Mouse (Mus musculus) midbrain, postnatal 0 days (tissue): Measurements from ENCODE around the gene Mphosph8. TPM values are rescaled to one million over a fixed set of nuclear protein-coding genes. Genes with fewer than 3 reads are reported as not detected.

Experiments used
- ATAC-seq: fragments of 200-750 bp; cut with Nextera tagmentation; 2 replicates; pipeline ENCODE4 v1.8.0; 2017; ENCODE audit warnings: moderate number of reproducible peaks, mild to moderate bottlenecking, moderate TSS enrichment, moderate library complexity; ENCODE audit not compliant: low FRiP score
- DNase-seq: peaks from one replicate; pipeline ENCODE4 v3.0.0-alpha.2; 2015; ENCODE audit warnings: low spot score
- H3K27ac ChIP-seq: fragments of 300-500 bp; sonication (generic); 2 replicates; pipeline ENCODE4 v1.5.1; 2014; ENCODE audit warnings: low read depth, mild to moderate bottlenecking, low read length, mixed read lengths
- H3K27me3 ChIP-seq: fragments of 300-500 bp; sonication (generic); 2 replicates; pipeline ENCODE4 v1.6.1; 2014; ENCODE audit warnings: low read length, control low read depth, mixed read lengths; ENCODE audit not compliant: insufficient read depth
- H3K36me3 ChIP-seq: fragments of 300-500 bp; sonication (generic); 2 replicates; pipeline ENCODE4 v1.6.1; 2014; ENCODE audit warnings: low read length, control low read depth, mixed read lengths; ENCODE audit not compliant: insufficient read depth
- H3K4me1 ChIP-seq: fragments of 300-500 bp; sonication (generic); 2 replicates; pipeline ENCODE4 v1.6.1; 2014; ENCODE audit warnings: mild to moderate bottlenecking, control low read depth, antibody characterized with exemption, low read length, mixed read lengths; ENCODE audit not compliant: insufficient read depth
- H3K4me2 ChIP-seq: fragments of 300-500 bp; sonication (generic); 2 replicates; pipeline ENCODE4 v1.6.1; 2014; ENCODE audit warnings: low read depth, mild to moderate bottlenecking, low read length, mixed read lengths; ENCODE audit not compliant: poor library complexity, severe bottlenecking
- H3K4me3 ChIP-seq: fragments of 300-500 bp; sonication (generic); 2 replicates; pipeline ENCODE4 v1.5.1; 2014; ENCODE audit warnings: low read depth, mild to moderate bottlenecking, low read length, moderate library complexity
- H3K9ac ChIP-seq: fragments of 300-500 bp; sonication (generic); replicated peaks from 2 replicates; pipeline ENCODE4 v1.6.1; 2014; ENCODE audit warnings: mild to moderate bottlenecking, low read length, moderate library complexity, mixed read lengths; ENCODE audit not compliant: poor library complexity, severe bottlenecking
- H3K9me3 ChIP-seq: fragments of 300-500 bp; sonication (generic); 2 replicates; pipeline ENCODE4 v1.6.1; 2016; ENCODE audit warnings: low read length, control low read depth
- CTCF ChIP-seq: IDR thresholded peaks from 2 replicates; pipeline ENCODE4 v1.5.1; 2016; ENCODE audit warnings: antibody characterized with exemption, mild to moderate bottlenecking
- WGBS: fragments of 180-500 bp; shearing (Covaris S2); extraction: QIAGEN DNeasy Blood & Tissue Kit; methylation state at CpG from one replicate; pipeline ENCODE4 v1.1.7; 2014; 5-methylcytosine and 5-hydroxymethylcytosine counted together
- polyA plus RNA-seq: library from polyadenylated mRNA; unstranded; fragments of >200 nt; fragmentation: Nextera tagmentation; extraction: Ambion mirVana; gene quantifications from 2 replicates; pipeline ENCODE4 v1.2.1, GENCODE M21; 2015
- total RNA-seq: library from RNA; depleted of rRNA; stranded (reverse); fragments of >200 nt; gene quantifications from 2 replicates; pipeline ENCODE4 v1.2.3, GENCODE M21; 2014

The Mphosph8 gene
- total and polyA plus RNA-seq, 2 experiments from 2014 or later = 12.2 to 38.7 TPM

DNA sequence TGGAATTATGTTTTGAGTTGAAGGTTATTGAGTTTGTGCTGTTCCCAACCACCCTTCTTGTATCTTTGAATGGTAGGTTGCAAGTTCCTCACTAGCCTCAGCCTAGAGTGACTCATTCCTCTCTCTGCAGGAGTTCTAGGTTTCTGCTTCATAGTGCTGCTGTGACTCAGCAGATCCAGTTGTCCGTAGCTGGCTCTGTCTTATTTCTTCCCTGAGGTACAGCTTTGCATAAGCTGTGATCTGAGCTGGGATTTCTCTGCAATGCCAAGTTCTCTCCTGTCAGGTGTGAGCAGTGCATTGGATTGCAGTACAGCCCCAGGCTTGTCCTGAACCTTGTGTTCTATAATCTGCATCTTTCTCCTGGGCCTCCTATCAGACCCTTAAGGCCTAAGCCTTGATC lies 21.7 kb downstream of the Mphosph8 start:
- no peak for TF ChIP-seq CTCF
- no peak overlapping the region for H3K9ac ChIP-seq
- no peaks in the 10 kb centered on the region for H3K27me3 ChIP-seq
- ATAC-seq (no peak), DNase-seq (no peak)
- H3K27ac ChIP-seq = no peak overlapping the region
- H3K36me3 ChIP-seq = peaks cover 66% of the 10 kb centered on the region
- no peak overlapping the region for H3K4me2 ChIP-seq
- no peak overlapping the region for H3K4me3 ChIP-seq
- no peaks in the 10 kb centered on the region for H3K4me1 ChIP-seq
- H3K9me3 ChIP-seq = no peaks in the 10 kb centered on the region
- WGBS = 62% methylated on average over 1 of the region's 1 CpGs

DNA sequence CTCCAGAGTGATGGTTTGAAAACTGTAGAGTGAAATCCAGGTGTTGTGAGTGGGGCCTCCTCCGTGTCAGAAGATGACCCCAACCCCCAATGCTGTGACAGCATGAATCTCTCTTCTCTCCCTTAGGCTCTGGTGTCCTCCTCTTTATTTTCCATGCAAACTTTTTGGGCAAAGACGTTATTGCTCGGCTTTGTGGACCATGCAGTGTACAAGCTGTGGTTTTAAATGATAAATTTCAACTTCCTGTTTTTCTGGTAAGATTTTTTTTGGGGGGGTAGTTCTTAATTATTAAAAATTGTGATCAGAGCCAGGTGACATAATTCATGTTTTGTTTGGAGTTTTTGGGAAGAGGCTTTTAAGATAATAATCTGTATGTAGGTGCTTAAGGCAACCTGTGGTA lies 27.4 kb downstream of the Mphosph8 start:
- DNase-seq (no peak), ATAC-seq (no peak)
- Histone ChIP-seq H3K27ac (no peak overlapping the region), H3K9ac (no peak overlapping the region), H3K4me2 (no peak overlapping the region), H3K4me3 (no peak overlapping the region), H3K4me1 (no peaks in the 10 kb centered on the region), H3K9me3 (no peaks in the 10 kb centered on the region), H3K27me3 (no peaks in the 10 kb centered on the region), H3K36me3 (peaks cover 70% of the 10 kb centered on the region)
- 86% methylated on average over 3 of the region's 3 CpGs for WGBS
- TF ChIP-seq CTCF = no peak

DNA sequence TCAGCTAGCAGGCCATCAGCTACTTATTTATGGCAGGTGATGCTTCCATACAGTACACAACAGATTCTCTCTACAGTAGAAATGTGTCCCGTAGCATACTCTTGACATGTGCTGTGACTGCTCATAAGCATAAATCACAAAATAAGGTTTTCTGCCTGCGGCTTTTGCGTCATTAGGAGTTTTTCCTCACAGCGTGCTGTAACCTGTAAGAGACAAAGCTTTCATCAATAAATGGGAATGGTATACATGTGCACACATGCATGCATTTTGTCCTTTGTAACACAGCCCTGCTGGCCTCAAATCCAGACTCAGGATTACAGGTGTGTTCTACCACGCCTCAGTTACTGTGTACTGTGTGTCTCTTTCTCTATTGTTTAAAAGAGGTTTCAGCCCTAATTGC lies 29.8 kb downstream of the Mphosph8 start:
- peaks cover 53% of the 10 kb centered on the region for H3K36me3 ChIP-seq
- H3K9me3 ChIP-seq = no peaks in the 10 kb centered on the region
- no peak overlapping the region for H3K27ac ChIP-seq
- DNase-seq (no peak), ATAC-seq (no peak)
- H3K4me1 ChIP-seq = no peaks in the 10 kb centered on the region
- no peak overlapping the region for H3K9ac ChIP-seq
- no peaks in the 10 kb centered on the region for H3K27me3 ChIP-seq
- WGBS = 93% methylated on average over 5 of the region's 5 CpGs
- H3K4me2 ChIP-seq = no peak overlapping the region
- no peak for TF ChIP-seq CTCF
- H3K4me3 ChIP-seq = no peak overlapping the region

DNA sequence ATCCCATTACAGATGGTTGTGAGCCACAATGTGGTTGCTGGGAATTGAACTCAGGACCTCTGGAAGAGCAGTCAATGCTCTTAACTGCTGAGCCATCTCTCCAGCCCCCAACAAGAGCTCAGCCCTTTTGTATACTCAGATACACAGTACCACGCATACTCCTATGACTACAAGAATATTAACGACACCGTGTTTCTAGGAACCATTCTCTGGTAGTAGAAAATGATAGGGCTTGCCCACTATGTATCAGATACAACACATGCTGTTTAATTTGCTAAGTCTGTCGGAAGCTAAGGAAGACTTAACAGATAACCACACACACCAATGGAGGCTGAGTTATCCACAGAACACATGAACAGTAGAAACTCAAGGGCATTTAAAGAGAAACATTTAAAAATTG lies 34.6 kb downstream of the Mphosph8 start:
- no peak overlapping the region for H3K4me3 ChIP-seq
- no peak overlapping the region for H3K4me2 ChIP-seq
- no peak overlapping the region for H3K9ac ChIP-seq
- H3K27me3 ChIP-seq = no peaks in the 10 kb centered on the region
- H3K4me1 ChIP-seq = no peaks in the 10 kb centered on the region
- 92% methylated on average over 4 of the region's 4 CpGs for WGBS
- DNase-seq (no peak), ATAC-seq (no peak)
- TF ChIP-seq CTCF = no peak
- peaks cover 19% of the 10 kb centered on the region for H3K36me3 ChIP-seq
- H3K27ac ChIP-seq = no peak overlapping the region
- no peaks in the 10 kb centered on the region for H3K9me3 ChIP-seq

DNA sequence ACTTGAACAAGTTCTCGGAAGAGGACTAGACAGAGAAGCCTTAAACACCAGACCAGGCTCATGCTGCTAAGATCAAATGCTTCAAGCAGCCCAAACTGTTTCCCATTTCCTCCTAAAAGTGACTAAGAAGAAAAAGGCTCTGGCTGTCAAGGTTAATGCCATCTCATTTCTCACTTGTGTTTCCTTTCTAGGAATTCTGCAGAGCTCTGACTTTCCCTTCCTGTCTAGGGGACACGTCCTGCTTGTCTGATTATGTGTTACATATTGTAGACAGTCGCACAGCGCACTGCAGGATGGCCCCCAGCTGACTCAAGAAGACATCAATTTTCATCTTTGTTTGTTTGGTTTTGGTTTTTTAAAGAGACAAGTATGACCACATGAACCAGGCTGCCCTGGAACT lies 37.6 kb downstream of the Mphosph8 start:
- Histone ChIP-seq H3K9ac (no peak overlapping the region), H3K4me2 (no peak overlapping the region), H3K27ac (no peak overlapping the region), H3K27me3 (no peaks in the 10 kb centered on the region), H3K4me1 (no peaks in the 10 kb centered on the region), H3K36me3 (peaks cover 5% of the 10 kb centered on the region; the same call in 1 of the 2 replicates), H3K9me3 (no peaks in the 10 kb centered on the region), H3K4me3 (no peak overlapping the region)
- DNase-seq = no peak
- WGBS = 81% methylated on average over 4 of the region's 4 CpGs
- no peak for ATAC-seq
- no peak for TF ChIP-seq CTCF

DNA sequence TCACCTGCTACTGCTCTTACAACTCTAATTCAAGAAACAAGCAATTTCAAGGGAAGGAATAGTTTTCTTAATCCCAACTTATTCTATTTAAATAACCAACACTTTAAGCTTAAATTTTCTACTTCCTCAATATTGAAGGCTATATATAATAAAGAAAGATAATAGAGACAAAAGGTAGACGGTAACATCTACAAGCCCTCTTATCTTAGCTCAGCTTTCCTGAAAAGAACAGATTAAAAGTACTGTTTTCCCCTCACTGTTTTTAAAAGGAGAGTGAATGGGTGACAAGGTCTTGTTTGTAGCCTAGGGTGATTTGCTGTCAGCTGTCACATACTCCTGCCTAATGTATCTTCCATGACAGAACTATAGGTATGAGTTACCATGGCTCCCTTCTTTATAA lies 58.4 kb downstream of the Mphosph8 start:
- ATAC-seq = no peak
- Histone ChIP-seq H3K27ac (no peak overlapping the region), H3K4me2 (no peak overlapping the region), H3K9me3 (no peaks in the 10 kb centered on the region), H3K36me3 (0 out of 2 replicates have a peak, but pooled peaks cover 3% of the 10 kb centered on the region), H3K4me3 (no peak overlapping the region), H3K27me3 (no peaks in the 10 kb centered on the region), H3K4me1 (no peaks in the 10 kb centered on the region), H3K9ac (no peak overlapping the region)
- WGBS = 80% methylated on average over 1 of the region's 1 CpGs
- no peak for DNase-seq
- no peak for TF ChIP-seq CTCF
